Mouse (Mus musculus) thymus, adult 2 months (tissue): ENCODE data around the gene Ndst2.

ENCODE experiments used
- CTCF ChIP-seq: fragments of 200-500 bp; IDR thresholded peaks from 2 replicates; pipeline ENCODE4 v1.5.1; 2012; ENCODE audit warnings: mild to moderate bottlenecking, control low read depth, low read length, moderate library complexity, borderline replicate concordance; ENCODE audit not compliant: control insufficient read depth, poor library complexity, insufficient read depth; ENCODE audit errors: extremely low read depth
- POLR2A ChIP-seq: fragments of 200-500 bp; IDR thresholded peaks from 2 replicates; pipeline ENCODE4 v1.6.1; 2012; ENCODE audit warnings: mild to moderate bottlenecking, low read length, control low read depth, moderate library complexity; ENCODE audit not compliant: control insufficient read depth, poor library complexity, insufficient read depth; ENCODE audit errors: extremely low read depth

DNA sequence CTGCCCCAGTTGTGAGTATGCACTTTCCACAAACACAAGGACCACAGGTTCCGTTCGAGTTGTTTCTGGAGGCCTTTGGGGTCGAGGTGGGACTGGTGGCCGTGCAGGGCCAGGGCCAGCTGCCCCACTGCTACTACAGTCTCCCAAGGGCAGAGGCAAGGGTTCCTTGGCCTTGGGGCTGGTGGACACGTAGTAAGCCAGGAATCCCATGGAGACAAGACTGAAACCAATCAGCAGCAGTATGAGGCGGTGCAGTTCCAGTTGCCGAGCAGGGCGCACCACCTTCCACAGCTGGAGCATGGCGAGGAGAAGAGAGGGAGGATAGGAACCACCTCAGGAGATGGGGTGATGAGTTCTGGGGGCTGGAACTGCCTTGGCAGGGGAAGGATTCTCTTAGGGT lies 4.5 kb downstream of the Ndst2 start:
- TF ChIP-seq POLR2A, result no peak
- no peak for TF ChIP-seq CTCF
